Mouse (Mus musculus) kidney, adult 2 months (tissue): Measurements from ENCODE around the gene Dedd.

ENCODE experiments used
- CTCF ChIP-seq: fragments of 200-500 bp; conservative IDR thresholded peaks from 2 replicates; pipeline ENCODE4 v1.5.1; 2011; ENCODE audit warnings: low read depth, mild to moderate bottlenecking, control low read depth, low read length, moderate library complexity, mixed read lengths; ENCODE audit not compliant: insufficient read depth, insufficient read length
- POLR2A ChIP-seq: fragments of 200-500 bp; IDR thresholded peaks from one replicate; pipeline ENCODE4 v1.6.1; 2011; ENCODE audit warnings: low read depth, low read length, control low read depth

DNA sequence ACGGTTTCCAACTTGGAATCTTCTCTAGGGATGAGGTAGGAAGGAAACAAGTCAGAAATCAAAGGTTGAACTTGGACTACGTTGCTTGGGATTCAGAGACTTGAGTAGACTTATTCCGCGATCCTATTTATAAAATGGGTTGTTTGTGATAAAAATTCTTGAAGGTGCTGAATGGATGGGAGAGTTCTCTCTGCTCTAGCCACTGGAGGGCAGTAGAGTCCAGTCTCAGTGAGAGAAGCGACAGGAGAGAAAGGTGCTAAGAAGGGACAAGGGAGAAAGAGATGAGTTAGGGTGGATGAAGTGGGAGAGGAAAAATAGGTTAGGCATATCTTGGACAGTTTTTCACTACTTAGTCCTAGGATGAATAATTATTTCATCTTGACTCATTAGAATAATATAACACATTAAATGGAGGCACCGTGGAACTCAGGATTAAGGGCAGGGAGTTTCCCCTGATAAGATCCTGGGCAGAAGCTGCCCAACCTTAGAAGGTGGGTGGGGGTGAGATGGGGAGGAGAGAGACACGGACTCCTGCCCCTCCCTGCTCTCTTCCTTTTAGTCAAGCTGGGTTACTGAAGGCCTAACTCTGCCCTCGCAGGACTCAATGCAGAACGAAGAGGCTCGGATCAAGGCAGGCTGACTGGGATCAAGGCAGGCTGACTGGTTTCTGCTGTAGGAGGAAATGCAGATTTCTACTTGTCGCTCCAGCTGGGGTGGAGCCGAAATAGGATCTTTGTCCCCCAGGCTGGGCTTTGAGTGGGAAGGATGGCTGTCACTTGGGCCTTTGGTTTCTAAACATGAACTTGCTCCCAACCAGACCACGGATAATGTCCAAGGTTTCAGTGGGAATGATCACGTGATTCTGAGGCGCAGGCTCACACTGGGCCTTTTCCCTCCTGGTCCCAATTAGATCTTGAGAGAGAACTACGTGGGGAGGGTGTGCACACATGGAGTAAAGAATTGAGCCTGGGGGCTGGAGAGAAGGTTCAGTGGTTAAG is 32.5 kb downstream of the Dedd start:
- TF ChIP-seq CTCF (peak; percentile 86), POLR2A (no peak)
